Mouse (Mus musculus): ENCODE measurements around the gene Galntl6.

- TF ChIP-seq CTCF (IDR thresholded peaks at IDR 0.05; ENCODE audit: low read depth, low read length) (no peak), POLR2A (IDR thresholded peaks at IDR 0.05; ENCODE audit: borderline replicate concordance, low read depth, low read length) (no peak)
These were observed 8.0 kb downstream of the Galntl6 start for GRCm38 (mm10) chr8:58904465-58904864.
